Mouse (Mus musculus): ENCODE measurements around the gene Hk1.
"Not testable (repeated sequence)": the region's sequence is repeated elsewhere in the genome, so short reads cannot be mapped to it uniquely, and the experiment has no call there.

The Hk1 gene

GRCm38 (mm10) chr10:62340095-62340731 is 39.5 kb downstream of the Hk1 start:
- peak; percentile 98 for DNase-seq

- peak; percentile 84 for DNase-seq
These were observed 40.3 kb downstream of the Hk1 start for GRCm38 (mm10) chr10:62339211-62340094.

DNA sequence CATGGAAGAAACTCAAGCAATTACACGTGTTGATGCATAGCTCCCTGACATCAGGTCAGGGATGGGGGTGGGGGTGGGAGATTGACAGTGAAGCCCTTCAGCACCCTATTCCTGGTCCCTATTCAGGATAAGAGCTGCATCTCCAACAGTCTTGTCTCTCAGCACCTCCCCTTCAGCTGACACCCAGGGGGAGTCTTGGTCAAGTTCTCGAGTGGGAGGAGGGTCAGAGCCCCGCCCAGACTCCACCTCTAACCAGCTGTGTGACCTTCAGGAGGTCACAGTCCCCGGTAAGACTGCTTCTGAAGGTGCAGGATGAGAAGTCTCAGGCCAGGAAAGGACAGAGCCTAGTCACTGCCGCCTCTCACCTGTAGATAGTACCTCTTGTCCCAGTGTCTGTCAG is 41.1 kb downstream of the Hk1 start:
- DNase-seq = peak; percentile 35

DNA sequence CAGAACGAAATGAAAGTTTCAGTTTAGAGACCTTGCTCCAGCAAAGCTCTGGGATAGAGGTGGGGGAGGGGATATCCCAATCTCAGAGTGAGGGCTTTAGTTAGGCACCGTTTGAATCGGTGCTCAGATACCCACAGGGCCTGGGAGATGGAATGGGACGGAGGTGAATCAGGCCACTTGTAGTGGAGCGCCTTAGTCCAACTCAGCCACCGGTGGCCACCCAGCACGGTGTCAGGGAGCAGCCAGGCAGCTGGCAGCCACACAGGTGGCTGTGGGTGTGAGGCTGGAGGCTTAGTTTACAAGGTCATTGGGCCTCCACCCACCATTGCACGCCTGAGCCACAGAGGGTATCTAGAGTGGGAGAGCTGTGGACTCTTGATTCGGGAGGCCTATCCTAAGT is 41.5 kb downstream of the Hk1 start:
- DNase-seq = peak; percentile 31

GRCm38 (mm10) chr10:62336601-62337578 is 42.8 kb downstream of the Hk1 start:
- no peak for DNase-seq

GRCm38 (mm10) chr10:62335423-62335776 is 44.3 kb downstream of the Hk1 start:
- DNase-seq = no peak

DNA sequence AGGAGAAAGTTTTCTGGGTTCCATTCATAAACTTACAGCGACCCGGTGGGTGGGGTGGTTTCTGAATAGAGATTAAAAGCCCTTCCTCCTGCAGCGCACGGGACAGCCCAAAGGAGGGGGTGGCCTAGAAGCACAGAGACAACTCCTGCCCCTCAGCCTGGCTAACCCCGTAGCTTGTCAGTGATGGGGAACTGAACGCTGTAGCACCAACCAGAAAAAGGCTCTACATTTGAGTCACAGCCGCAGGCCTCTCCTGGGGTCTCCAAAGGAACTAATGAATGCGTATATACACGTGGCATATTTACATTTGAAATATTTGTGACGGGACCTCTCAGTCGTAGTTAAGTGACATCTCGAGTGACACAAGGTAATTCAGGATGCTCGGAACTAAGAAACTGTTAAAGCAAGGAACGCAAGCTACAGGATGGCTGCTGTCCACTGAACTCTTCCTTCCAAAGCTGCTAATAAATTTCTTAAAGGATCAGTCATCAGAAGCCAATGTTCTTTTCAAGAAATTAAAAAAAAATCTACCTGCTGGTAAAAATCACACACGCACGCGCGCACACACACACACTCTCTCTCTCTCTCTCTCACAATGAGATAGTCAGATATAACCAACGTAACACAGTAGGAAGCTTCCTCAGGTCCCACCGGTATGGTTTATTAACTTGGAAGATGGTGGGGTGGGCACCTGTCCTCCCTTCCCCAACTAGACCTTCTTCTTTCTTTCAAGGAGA is 44.9 kb downstream of the Hk1 start:
- no peak for DNase-seq

DNA sequence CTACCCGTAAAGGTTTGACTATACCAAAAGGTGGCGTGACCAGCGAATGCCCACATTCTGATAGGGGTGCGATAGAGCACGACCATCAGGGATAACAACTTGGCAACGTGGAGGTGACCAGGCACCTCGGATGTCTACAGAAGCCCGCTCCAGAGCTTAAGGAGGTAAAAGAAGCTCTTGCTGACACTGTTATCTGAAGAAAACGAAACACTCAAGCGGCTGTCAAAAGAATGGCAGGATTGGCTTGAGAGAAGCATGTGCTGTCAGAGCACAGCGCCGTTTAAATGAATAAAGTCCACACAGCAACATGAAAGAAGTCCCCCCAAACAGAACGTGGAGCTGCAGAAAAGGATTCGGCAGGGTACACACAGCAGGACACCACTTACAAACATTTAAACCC is 46.4 kb downstream of the Hk1 start:
- no peak for DNase-seq

- DNase-seq = no peak
These were observed 47.2 kb downstream of the Hk1 start for GRCm38 (mm10) chr10:62332514-62332913.

DNA sequence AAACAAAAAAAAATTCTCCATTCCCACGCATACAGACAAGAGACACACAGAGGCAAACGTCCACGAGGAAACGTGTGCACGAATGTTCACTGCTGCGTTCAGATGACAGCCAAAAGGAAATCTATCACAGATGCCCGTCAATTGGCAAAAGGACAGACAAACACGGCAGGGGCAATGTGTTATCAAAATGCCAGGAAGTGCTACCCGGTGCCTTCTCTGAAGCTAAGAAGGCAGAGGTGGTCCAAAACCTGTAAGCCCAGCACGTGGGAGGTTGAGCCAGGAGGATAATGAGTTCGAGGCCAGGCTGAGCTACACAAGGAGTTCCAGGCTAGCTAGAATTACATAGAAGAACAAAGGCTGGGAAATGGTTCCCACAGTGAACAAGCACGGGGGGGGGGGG is 47.9 kb downstream of the Hk1 start:
- DNase-seq = no peak

GRCm38 (mm10) chr10:62331296-62331695 is 48.4 kb downstream of the Hk1 start:
- no peak for DNase-seq

DNA sequence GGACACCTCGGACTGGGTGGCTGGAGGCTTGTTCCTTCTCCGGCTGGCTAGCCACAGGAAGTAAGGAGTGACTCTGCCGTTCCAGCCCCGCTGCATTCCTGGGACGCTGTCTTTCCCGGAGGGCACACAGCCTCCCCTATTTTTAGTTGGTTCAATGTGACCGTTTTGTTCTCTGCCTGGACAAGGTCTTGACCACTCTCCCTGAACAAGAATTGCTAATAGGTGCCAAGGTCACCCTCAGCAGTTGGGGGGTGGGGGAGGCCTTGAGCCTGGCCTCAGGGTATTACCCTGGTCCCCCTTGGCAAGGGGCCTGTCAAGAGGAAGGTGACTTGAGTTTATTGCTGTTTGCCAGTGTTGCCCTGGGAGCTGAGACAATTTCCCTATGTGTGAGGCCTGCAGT is 49.9 kb downstream of the Hk1 start:
- no peak for DNase-seq

- DNase-seq = peak; percentile 30
These were observed 50.8 kb downstream of the Hk1 start for GRCm38 (mm10) chr10:62328886-62329412.

DNA sequence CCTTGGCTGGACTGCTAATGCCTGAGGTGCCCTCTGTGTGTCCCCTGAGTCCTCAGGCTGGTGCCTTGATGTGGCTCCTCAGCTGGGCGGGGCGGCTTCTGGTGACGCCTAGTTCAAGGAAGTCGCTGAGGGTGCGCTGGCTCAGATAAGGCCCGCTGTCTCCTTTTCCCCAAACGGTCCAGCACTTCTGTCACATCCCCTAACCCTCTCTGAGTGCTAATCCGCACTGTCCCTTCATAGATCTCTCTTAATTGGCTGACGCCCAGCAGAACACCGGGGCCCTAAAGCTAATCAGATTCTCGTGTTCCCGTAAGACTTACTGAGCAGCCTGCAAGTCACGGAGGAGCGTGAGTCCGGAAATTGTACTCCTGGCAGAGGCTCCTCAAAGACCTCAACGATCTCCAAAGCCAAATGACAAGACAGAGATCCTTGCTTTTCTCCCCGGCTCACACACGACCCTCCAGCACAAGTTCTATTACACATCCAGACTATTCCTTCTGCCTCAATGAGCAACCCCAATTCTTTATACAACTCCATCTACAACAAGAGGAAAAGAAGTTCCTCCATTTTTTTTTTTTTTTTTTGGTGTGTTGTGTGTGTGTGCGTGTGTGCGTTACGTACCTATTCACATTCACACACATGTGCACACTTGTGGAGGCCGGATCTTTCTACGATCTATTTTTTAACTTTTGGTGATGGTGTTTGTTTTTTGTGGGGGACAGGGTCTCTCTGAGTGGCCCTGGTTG is 52.0 kb downstream of the Hk1 start:
- DNase-seq = peak; percentile 58

DNA sequence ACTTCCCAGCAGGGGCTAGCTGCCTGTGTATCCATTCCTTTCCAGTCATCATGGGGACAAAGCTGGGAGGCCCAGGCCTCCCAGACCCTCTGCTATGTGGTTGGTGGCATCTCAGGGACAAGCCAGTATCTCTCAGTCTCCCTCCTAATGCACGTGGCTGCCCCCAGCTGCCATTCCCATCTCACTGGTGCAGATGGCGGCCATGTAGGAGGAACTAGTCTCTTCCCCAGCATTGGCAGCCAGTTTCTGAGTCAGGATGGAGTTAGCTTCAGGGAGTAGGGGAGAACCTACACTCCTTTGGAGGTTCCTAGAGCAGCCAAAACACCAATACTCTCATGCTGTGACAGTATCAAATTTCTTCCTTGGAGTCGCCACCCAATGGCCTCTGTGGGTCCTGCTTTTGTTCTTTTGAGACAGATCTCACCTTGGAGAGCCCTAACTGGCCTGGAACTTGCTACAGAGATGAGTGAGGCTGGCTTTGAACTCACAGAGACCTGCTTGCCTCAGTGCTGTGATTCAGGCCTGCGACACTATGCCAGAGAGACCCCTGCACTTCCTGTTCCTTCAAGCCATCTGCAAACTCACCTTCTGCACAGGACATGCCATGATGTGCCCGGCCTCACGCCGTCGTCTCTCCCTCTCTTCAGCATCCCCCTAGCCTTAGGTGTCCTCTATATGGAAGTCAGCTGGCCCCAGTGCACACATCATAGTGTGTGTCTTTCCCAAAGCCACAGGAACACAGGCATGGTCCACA is 52.7 kb downstream of the Hk1 start:
- DNase-seq = no peak

DNA sequence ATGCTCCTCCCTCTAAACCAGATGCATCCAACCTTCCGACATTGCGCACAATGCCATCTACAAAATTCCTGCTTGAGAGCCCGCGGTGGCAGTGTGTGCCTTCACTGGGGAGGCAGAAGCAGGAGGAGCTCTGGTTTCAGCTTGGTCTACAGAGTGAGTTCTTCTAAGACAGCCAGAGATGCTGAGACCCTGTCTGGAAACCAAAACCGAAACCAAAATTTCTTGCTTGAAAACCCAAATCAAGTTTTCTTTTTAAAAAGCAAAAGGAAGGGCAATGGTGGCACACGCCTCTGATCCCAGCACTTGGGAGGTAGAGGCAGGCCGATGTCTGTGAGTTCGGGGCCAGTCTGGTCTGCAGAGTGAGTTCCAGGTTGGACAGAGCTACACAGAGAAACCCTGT is 53.7 kb downstream of the Hk1 start:
- DNase-seq = no peak

DNA sequence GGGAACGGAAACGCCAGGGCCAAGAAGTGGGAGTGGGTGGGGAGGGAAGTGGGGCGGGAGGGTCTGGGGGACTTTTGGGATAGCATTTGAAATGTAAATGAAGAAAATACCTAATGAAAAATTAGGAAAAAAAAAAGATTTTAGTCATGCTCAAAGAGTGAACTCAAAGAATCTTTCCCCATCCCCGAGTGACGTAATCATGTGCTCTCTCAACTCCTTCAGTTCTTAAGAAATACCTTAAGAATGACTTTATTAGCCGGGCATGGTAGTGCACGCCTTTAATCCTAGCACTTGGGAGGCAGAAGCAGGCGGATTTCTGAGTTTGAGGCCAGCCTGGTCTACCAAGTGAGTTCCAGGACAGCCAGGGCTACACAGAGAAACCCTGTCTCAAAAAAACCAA is 56.9 kb downstream of the Hk1 start:
- not testable (repeated sequence) for DNase-seq

GRCm38 (mm10) chr10:62321457-62321856 is 58.3 kb downstream of the Hk1 start:
- DNase-seq = no peak

DNA sequence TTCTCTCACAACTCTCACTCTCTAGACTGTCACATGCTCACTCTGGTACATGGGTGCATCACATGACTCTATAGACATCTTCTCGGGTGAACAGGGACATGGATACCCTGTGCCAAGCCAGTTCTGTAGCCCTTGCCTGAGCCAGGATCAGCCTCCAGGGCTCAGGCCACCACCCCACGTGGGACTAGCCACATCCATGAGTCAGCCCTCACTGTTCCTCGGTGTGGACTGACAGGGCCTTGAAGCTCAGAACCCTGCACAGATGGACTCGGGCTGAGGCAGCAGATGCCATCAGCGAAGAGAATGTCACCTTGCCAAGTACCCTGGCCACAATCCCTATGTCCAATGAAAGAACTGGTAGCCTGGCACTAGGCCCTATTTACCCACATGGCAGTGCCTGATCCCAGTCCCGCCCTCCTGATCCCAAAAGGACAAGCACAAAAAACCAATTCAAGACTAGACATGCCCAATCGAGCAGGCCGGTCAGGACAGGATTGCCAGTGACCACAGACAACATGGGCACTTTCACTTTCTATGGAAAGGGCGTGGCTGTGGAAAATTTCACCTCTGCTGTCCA is 59.2 kb downstream of the Hk1 start:
- DNase-seq = no peak

DNA sequence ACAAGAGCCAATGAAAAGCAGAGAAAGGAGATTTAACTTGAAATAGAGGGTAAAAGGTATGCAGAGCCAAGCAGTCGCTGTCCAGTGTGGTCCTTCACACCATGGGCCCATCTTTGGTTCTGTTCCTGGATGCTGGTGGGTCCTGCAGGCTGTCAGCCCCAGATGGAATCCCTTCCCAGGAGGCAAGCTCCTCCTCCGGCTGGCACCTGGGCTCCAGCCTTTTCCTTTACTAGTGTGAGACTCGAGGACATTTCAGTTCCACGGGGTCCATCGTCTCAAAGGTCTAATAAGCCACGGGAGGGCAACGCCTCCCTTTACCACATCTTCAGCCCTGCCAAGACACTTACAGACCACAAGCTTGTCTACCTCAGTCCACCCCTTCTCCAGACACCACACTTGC is 60.6 kb downstream of the Hk1 start:
- no peak for DNase-seq
